Mouse (Mus musculus) left cerebral cortex, postnatal 36 days (tissue): Measurements from ENCODE around the gene Ccna2. TPM values are rescaled to one million over a fixed set of nuclear protein-coding genes. Genes with fewer than 3 reads are reported as not detected.
"Not testable (repeated sequence)": the region's sequence is repeated elsewhere in the genome, so short reads cannot be mapped to it uniquely, and the experiment has no call there.

Experiments
- DNase-seq, 2 experiments: peaks; one replicate each; pipeline ENCODE4 v3.0.0; 2021 to 2022; ENCODE audit warnings: low spot score in 2 of 2, mixed read lengths in 1 of 2
- intact Hi-C: fragments of 180-260 bp; cut with DNase I; formaldehyde crosslinking; loops from one replicate; pipeline ENCODE4 v1.15.1; 2025
- total RNA-seq, 2 experiments: library from RNA; stranded (reverse); gene quantifications; 2 replicates each; pipeline ENCODE4 v1.2.3; 2021

The Ccna2 gene
- total RNA-seq: 1 to 10 TPM; 1.3 to 1.7 TPM

DNA sequence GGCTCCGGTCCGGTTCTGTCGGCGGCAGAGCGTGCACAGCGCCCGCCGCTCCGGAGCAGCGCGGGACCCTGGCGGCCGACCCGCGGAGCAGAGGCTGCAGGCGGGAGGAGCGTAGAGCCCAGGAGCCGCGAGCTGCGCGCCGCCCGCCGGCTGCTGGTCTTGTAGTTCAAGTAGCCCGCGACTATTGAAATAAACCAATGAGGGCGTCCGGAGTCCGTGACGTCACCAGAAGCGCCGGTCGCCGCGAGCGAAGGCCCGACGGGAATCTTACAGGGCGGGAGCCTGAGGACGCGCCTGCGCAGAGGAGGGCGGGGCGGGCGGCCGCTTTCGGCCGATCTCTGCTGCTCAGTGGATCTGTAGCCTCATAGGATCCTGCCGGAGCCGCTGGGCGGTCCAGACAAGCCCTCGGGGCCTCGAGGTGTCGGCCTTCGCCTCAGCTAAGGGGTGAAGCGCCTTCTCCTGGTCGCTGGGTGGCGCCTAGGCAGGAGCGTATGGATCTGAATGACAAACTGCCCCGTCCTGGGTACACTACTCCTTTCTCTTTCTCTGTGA is at the start of gene Ccna2:
Gene Ccna2, minus strand, starts transcription at position 324 of the 552 bp plus-strand sequence.
- peak; percentile 97 to 98 for DNase-seq
- intact Hi-C loops: loop anchor here (2.0 kb wide), 1 partner anchor 19 kb away; the partner anchor contains the start of gene Exosc9

DNA sequence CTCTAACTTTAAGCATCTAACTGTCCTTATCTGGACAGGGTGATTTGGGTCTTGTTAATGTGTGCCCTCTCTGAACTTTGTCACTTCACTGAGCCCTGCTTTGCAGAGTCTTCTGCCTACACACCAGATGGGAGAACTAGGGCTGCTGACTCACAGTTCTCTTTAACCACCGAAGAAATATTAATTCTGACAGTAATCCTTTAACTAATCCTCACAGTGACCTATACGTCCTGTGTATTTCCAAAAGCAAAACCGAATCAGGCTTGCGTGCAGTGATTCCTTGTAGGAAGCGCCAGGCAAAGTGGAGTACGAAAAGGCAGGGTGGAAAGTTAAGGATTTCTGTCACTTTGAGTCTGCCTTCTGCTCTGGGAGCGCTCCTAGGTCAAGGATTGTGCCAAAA is 46.2 kb upstream of the Ccna2 start:
- DNase-seq: no peak
- intact Hi-C loops: loop anchor here (10.0 kb wide), 1 partner anchor 247 kb away; the partner anchor contains the start of gene 4932438A13Rik

DNA sequence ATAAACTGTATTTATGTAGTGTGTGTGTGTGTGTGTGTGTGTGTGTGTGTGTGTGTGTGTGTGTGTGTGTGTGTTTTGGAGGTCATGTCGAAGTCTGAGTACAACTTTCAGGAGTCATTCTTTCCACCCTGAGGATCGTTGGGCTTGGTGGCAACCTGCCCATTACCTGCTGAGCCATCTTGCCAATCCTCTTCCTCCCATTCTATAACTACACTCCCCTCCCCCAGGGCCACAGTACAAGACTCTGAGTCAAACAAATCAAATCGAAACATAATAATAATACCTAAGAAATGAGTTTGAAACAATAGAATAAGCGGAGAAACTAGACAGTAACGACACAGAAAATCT is 41.9 kb upstream of the Ccna2 start:
- DNase-seq: no peak
- intact Hi-C loops: loop anchor here (10.0 kb wide), 1 partner anchor 251 kb away; the partner anchor contains the start of gene 4932438A13Rik

DNA sequence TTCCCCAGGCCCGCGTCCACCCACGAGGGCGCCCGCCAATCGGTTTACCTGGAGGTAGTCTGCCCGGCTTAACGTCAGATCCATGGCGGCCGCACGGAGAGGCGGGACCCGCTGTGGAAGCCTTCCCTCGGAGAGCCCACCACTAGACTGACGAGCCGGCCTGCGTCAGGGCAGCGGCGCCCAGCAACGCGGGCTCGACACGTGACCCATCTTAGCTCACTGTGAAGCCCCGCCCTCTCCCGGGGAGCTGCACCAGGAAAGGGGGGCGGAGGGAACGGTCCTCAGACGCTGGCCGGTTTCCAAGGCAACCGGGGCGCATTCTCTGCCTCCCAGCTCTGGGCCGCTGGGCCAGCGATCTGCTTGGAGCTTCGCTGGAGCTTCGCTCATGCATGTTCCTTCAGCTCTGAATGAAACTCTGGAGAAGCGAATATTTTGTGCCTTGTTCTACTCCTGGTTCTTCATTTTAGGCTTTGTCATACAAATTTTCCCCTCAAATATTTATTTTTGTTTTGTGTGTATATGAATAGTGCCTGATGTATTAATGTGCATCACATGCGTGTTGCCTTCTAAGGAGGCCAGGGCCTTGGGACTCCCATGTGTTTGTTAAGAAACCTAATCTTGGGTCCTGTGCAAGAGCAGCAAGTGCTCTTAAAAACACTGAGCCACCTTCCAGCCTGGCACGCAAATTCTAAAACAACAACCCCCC is 41.4 kb upstream of the Ccna2 start, which contains the start of gene Bbs7:
Gene Bbs7, minus strand, starts transcription at position 276 of the 706 bp plus-strand sequence.
- peak; percentile 92 to 96 for DNase-seq
- intact Hi-C loops: loop anchor here (10.0 kb wide), 1 partner anchor 251 kb away; the partner anchor contains the start of gene 4932438A13Rik

DNA sequence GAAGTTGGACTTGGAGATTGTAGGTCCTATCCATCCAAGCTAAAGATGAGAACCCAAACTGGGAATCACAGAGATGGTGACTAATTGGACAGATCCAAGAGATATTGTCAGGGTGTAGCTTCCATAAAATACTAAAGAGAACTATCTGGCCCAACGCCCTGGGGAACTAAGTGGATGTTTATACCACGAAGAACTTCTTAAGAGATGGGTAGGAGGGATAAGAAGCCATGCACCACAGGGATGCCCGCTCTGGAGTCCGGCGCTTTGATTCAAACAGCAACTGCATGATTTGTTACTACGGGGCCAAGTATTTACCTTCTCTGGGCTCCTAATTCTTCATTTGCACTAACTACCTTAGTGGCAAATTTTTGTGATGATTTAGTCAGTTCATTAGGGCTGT is 40.7 kb upstream of the Ccna2 start:
- intact Hi-C loops: loop anchor here (10.0 kb wide), 1 partner anchor 252 kb away; the partner anchor contains the start of gene 4932438A13Rik

DNA sequence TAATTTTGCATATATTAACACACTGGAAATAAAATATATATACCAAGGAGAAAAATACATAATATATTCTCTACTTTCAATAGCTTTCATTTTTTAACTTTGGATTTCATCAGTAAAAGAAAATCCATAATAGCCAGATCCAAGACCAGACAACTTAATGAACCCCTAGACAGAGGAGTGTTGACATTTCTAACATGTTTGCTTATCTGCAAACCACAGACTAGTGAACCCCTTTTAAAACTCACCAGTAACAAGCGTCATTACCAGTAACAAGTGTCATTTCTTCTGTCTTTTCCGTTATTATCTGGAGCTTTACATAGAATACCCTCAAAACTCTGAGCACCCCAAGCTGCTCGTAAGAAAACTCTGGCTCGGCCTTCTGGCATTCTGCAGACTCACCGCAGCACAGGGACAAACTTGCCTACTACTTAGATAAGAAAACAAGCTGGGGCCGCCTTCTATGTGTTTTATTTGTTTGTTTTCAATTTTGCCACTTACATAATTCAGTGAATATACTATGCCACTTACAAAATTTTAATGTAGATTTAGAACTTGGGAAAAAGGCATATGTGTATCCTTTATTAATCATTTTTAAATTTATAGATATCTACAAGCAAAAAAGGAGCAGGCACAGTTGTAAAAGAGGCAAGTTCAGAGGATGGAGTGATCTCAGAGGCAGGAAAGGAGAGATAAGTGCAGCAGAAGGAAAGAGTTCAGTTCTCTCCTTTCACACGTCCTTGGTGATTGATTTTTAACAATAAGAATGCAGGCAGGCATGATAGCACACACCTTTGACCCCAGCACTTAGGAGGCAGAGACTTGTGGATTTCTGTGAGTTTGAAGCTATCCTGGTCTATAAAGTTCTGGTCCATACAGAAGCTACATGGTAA is 34.2 kb upstream of the Ccna2 start:
- intact Hi-C loops: no loop called here
- no peak for DNase-seq

More for the DNA sequence above, 40.7 kb upstream of the Ccna2 start:
- DNase-seq: peak in 1 of 2 experiments; percentile 6

DNA sequence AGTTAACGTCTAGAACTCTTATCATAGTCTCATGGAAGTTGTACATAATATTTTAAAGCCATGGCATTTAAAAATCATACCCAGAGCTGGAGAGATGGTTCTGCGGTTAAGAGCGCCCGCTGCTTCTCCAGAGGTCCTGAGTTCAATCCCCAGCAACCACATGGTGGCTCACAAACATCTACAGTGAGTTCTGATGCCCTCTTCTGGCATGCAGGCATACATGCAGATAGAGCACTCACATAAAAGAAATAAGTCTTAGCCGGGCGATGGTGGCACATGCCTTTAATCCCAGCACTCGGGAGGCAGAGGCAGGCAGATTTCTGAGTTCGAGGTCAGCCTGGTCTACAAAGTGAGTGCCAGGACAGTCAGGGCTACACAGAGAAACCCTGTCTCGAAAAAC is 27.8 kb upstream of the Ccna2 start:
- DNase-seq, intact Hi-C loops: not testable (repeated sequence)

DNA sequence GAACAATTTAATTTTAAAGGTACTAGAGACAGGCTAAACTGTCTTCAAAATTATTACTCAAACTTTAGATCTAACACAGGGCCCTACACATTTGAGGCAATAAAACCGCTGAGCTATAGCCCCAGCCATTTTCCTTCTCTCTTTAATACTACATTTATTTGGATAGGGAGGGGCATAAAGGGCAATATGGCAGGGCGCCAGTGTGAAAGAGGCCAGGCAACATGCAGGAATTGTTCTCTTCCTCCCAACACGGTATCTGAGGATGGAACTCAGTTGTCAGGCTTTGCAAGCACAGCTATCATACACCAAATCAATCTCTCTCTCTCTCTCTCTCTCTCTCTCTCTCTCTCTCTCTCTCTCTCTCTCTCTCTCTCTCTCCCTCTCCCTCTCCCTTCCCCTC is 26.9 kb upstream of the Ccna2 start:
- DNase-seq: no peak
- intact Hi-C loops: no loop called here

DNA sequence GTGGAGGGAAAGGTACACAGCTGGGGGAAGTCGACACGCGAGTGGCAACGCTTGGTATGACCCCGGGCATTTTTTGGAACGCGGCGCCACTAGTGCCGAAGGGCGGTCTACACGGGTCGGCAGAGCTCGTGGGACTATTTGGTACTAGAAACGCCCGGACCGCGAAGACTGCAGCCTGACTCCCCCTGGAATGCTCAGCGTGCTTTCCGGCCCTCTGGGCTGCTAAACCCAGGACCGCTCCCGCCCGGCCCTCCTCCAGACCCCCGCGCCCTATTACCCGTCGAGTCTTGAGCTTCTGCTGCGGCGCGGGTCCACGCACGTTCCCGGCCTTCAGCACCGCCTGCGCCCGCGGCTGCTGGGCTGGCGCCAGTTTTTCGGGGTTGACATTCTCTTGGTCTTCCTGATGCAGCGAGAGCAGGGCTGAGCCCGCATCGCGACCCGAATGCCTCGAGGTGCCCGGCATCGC is 556 bp downstream of the Ccna2 start:
- DNase-seq: no peak

DNA sequence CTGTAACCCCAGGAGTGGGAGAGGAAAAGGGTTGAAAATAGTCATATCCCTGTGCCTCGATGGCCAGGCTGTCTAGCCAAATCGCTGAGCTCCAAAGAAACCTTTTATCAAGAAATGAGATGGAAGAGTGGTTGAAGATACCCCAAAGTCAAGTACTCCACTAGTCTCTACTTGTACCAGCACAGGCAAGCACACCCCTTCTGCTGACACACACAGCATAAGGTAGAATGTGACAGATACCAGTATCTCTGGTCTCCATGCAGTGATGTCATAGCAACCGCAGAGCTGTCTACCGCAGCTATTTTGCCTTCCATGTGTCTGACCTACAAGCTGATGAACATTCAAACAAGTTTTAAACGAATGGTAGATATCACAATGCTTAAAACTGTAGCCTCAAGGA is 2.1 kb downstream of the Ccna2 start:
- intact Hi-C loops: loop anchor here (2.0 kb wide), 1 partner anchor 17 kb away; the partner anchor contains the start of gene Exosc9

More for the DNA sequence above, 556 bp downstream of the Ccna2 start:
- intact Hi-C loops: loop anchor here (2.0 kb wide), 1 partner anchor 19 kb away; the partner anchor contains the start of gene Exosc9

DNA sequence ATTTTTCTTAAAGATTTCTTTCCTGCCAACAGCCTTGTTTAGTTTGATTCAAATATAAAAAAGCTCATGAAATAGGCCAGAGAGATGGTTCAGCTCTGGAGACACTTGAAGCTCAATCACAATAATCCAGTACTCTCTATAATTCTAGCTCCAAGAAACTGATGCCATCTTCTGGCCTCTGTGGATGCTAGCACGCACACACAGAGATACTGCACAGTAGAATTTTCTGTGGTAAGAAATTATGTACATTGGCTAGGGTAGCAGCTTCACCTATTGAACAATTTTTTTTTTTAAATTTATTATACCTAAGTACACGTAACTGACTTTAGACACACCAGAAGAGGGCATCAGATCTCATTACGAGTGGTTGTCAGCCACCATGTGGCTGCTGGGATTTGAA is 8.3 kb downstream of the Ccna2 start:
- intact Hi-C loops: no loop called here
- DNase-seq: no peak

More for the DNA sequence above, 2.1 kb downstream of the Ccna2 start:
- no peak for DNase-seq

DNA sequence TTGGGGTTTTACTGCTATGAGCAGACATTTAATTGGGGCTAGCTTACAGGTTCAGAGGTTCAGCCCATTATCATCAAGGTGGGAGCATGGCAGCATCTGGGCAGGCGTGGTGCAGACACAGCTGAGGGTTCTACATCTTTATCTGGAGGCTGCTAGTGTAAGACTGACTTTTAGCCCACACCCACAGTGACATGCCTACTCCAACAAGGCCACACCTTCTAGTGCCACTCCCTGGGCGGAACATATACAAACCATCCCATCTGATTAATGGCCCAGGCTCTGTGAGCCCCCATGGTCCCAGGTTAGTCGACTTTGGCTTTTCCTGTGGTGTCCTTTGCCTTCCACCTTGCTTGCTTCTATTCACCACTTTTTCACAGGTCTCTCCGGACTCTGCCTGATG is 12.3 kb downstream of the Ccna2 start:
- intact Hi-C loops: no loop called here
- DNase-seq: no peak

DNA sequence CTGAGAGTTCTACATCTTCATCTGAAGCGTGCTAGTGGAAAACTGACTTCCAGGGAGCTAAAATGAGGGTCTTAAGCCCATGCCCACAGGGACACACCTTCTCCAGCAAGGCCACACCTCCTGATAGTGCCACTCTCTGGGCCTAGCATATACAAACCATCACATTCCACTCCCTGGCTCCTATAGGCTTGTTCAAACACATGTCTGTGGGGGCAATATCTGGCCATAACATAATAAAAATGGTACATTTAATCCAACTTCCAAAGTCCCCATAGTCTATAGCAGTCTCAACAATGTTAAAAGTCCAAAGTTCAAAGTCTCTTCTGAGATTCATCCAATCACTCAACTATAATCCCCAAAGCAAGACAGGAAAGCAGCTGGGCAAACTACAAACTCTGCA is 14.3 kb downstream of the Ccna2 start:
- DNase-seq: no peak
- intact Hi-C loops: no loop called here

DNA sequence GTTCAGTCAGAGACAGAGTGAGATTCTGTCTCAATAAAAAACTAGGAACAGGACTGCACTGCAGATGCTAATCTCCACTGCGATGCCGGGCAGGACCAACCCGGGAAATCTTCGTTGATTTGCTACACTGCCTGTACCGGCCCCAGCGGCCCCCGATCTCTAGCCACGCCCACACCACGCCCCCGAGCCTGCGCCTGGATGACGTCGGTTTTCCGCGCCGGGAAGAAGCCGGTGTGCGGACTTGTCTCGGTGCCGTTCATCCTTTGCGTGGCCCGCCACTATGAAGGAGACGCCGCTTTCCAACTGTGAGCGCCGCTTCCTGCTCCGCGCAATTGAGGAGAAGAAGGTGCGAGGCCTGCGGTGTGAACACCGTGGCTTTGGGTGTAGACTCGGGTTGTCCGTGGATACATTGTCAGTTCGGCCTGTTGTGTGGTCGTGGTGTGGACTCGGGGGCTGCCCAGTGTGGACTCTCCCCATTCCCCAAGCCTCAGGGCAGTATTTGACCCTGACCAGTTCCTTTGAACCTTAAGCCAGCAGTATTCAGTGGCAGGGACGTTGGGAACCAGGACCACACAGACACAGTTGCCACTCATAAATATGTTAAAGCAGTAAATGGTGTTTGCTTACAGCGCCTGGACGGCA is 19.4 kb downstream of the Ccna2 start, which contains the start of gene Exosc9:
Gene Exosc9, plus strand, starts transcription at position 201 of the 642 bp plus-strand sequence.
- DNase-seq: peak; percentile 97 to 98
- intact Hi-C loops: loop anchor here (2.0 kb wide), 1 partner anchor 18 kb away; no protein-coding TSS in a partner anchor

DNA sequence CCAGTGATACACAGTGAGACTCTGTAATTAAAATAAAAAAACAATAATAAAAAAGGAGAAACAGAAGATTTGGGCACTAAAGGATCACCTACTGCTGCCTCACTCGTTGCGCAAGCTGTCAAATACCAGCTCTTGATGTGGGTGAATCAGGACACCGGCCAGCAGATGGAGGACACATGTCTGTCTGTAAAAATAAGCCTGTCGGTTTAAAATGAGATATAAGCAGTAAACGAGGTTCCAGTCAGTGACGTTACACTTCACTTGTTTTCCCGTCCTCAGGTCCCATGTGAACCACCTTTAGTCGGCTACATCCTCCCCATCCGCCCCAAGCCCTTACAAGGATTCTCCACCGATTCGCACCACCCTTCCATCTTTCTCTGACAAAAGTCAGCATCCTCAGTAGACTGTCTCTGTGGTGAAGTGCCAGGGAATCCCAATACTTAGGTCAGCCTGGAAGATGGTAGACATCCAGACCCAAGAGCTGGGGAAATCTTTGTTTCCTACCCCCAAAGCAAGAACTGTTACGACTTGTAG is 20.0 kb downstream of the Ccna2 start:
- intact Hi-C loops: loop anchor here (2.0 kb wide), 1 partner anchor 19 kb away; no protein-coding TSS in a partner anchor
- peak in 1 of 2 experiments; percentile 54 for DNase-seq

DNA sequence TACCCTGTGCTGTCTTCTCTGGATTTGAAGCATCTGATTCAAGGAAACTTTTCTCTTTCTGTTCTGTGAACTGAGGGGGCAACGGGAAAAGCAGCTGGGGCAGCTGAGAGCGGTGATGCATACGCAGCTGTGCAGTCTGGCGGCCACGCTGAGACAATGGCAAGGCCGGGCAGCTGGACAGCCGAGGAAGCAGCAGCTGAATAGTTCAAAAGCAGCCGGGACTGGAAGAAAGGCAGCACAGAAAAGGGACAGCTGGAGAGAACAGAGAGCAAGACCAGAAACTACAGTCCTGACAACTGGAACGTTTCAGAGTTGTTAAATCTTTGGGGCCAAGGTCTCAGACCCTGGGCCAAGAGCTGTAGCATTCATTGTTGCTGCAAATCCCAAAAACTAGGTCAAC is 20.6 kb downstream of the Ccna2 start:
- peak; percentile 24 to 31 for DNase-seq
- intact Hi-C loops: no loop called here

DNA sequence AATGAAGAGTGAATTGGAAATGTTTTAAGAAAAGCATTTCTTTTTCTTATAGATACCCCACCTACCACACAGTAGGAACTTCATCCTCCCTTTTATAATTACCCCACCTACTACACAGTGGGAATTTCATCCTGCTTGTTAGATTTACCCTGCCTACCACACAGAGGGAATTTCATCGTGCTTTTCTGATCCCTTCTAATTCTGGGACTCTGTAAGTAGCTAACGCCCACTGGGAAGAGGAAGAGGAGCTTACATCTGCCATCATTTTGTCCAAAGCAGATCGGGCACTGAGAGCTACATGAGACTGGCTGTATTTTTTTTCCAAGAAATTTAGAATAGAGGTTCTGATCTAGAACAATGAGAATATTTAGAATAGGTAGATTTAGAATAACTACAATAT is 27.0 kb downstream of the Ccna2 start:
- intact Hi-C loops: no loop called here

DNA sequence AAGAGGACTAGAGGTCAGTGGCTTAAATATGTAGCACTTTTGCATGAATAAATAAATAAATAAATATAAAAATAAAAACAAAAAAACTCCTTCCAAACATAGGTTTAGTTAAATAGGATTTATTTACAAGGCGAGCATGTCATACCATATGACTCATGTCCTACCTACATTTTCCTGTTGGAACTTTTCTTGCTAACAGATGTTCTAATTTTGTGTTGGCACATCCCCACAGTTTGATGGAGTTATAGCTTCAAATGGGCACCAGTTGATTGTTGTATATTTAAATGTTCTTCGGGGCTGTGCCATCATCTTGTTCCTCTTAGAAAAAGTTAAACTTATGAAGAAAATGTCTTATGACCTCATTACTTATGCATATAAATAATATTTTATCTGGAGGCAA is 30.6 kb downstream of the Ccna2 start:
- intact Hi-C loops: no loop called here
- no peak for DNase-seq

More for the DNA sequence above, 27.0 kb downstream of the Ccna2 start:
- DNase-seq: no peak

DNA sequence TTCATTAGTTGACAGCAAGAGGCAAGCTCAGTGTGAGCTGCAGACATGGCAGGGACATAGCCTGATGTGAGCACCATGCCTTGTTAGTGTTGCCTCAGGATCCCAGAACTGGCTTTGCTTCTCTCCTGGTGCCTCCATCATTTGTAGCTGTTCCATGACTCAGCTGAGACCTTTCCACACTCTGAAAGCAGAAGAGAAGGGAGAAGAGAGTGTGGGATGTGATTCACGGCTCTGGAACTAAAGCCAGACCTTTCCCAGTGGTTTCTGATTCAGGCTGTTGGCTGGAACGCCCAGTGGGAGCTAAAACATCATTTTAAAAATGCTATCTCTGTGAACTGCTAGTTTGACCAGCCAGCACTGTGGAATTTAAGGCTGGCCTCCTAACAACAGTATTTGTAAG is 31.2 kb downstream of the Ccna2 start:
- intact Hi-C loops: no loop called here
- DNase-seq: peak in 1 of 2 experiments; percentile 44
